Mouse (Mus musculus) spleen, adult 2 months (tissue): ENCODE data around the gene Grip2.

Source experiments
- CTCF ChIP-seq: fragments of 200-500 bp; IDR thresholded peaks from 2 replicates; pipeline ENCODE4 v1.5.1; 2011; ENCODE audit warnings: mild to moderate bottlenecking, inconsistent platforms; ENCODE audit not compliant: insufficient read depth, insufficient read length, insufficient replicate concordance; ENCODE audit errors: extremely low read depth
- POLR2A ChIP-seq: fragments of 200-500 bp; IDR thresholded peaks from 2 replicates; pipeline ENCODE4 v1.6.1; 2011; ENCODE audit warnings: low read depth, low read length, inconsistent platforms

DNA sequence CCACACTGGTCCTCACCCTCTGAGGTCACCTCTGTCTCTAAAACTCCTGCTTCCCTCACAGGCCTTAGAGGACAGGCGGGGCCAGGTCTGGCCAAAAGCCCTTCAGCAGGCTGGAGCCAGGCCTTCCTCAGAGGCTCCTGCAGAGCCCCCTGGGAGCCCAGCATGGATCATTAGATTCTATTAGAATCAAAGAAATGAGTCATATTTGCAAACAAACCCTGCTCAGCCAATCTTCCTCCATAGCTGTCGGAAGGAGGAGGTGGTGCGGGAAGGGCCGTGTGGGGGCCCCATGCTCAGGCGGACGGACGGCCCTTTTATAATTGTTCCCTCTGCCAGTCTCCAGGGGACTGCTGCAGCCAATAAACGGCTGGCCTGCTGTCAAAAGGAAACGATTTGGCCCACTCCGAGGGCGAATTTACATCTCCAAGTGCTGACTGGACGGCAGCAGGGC, 97.3 kb downstream of the Grip2 start:
- no peak for TF ChIP-seq POLR2A
- TF ChIP-seq CTCF = no peak
